Mouse (Mus musculus): ENCODE results near the gene Pdss1. TPM values are rescaled to one million over a fixed set of nuclear protein-coding genes. Genes with fewer than 3 reads are reported as not detected.
A peak's percentile ranks its signal among the peaks of the same experiment; 100 is the strongest.

Gene Pdss1
- total and polyA plus RNA-seq, 3 experiments = 35.1 to 42.1 TPM; not detected in 1

- Histone ChIP-seq H3K4me3 (ENCODE audit: control insufficient read depth in 1 of 2, insufficient read depth in 1 of 2, low read depth in 2 of 2, low read length in 2 of 2) (no peak overlapping the region; a peak in 1 of 4 replicates), H3K79me2 (ENCODE audit: control insufficient read depth, insufficient read depth, low read length, poor library complexity) (no peaks in the 10 kb centered on the region), H3K36me3 (ENCODE audit: control insufficient read depth in 1 of 2, insufficient read depth in 2 of 2, low read length in 2 of 2) (peaks cover 6 to 26% of the 10 kb centered on the region in 2 experiments), H3K9ac (ENCODE audit: control insufficient read depth, low read depth, low read length, poor library complexity, severe bottlenecking) (no peak overlapping the region), H3K9me3 (replicated peaks; ENCODE audit: insufficient read depth, low read length) (no peaks in the 10 kb centered on the region), H3K4me1 (ENCODE audit: control insufficient read depth in 1 of 2, insufficient read depth in 2 of 2, low read length in 2 of 2) (peaks cover 7 to 9% of the 10 kb centered on the region in 2 experiments), H3K27ac (ENCODE audit: control insufficient read depth, low read depth, low read length) (peak overlapping the region; percentile 54), H3K27me3 (ENCODE audit: control insufficient read depth in 1 of 2, insufficient read depth in 2 of 2, low read length in 2 of 2) (no peaks in the 10 kb centered on the region)
- DNase-seq (ENCODE audit: low read depth, low spot score) = peak; percentile 66
- TF ChIP-seq MYC (IDR thresholded peaks at IDR 0.05; ENCODE audit: low read depth, low read length) (no peak), MYB (IDR thresholded peaks at IDR 0.05; ENCODE audit: low read depth, low read length) (no peak), MAFK (IDR thresholded peaks at IDR 0.05; ENCODE audit: borderline replicate concordance, low read depth, low read length) (0 out of 2 replicates have a peak, but pooled peaks have one; percentile 28), MAZ (IDR thresholded peaks at IDR 0.05; ENCODE audit: low read depth, low read length) (no peak), ELF1 (IDR thresholded peaks at IDR 0.05; ENCODE audit: low read depth, low read length) (no peak), NELFE (IDR thresholded peaks at IDR 0.05; ENCODE audit: low read depth, low read length) (no peak), USF2 (IDR thresholded peaks at IDR 0.05; ENCODE audit: borderline replicate concordance in 1 of 2, insufficient read depth in 1 of 2, low read depth in 1 of 2, low read length in 2 of 2) (no peak), CTCF (IDR thresholded peaks at IDR 0.05 in 2 of 3, conservative IDR thresholded peaks at IDR 0.05 in 1 of 3; ENCODE audit: control insufficient read depth in 1 of 3, insufficient read depth in 1 of 3, low read depth in 2 of 3, low read length in 3 of 3, poor library complexity in 1 of 3, severe bottlenecking in 1 of 3) (no peak), ZC3H11A (IDR thresholded peaks at IDR 0.05; ENCODE audit: low read depth, low read length) (no peak), ETS1 (IDR thresholded peaks at IDR 0.05; ENCODE audit: low read depth, low read length) (peak; percentile 36; the same call in 1 of the 2 replicates), CHD2 (IDR thresholded peaks at IDR 0.05; ENCODE audit: low read length) (no peak), GATA1 (IDR thresholded peaks at IDR 0.05; ENCODE audit: low read depth, low read length) (peak; percentile 47; the same call in 1 of the 2 replicates), EP300 (IDR thresholded peaks at IDR 0.05; ENCODE audit: low read depth in 1 of 2, low read length in 2 of 2) (peak; percentile 27 to 58; a peak in 2 of 4 replicates), MXI1 (IDR thresholded peaks at IDR 0.05; ENCODE audit: low read depth, low read length) (no peak), CHD1 (IDR thresholded peaks at IDR 0.05; ENCODE audit: low read depth, low read length) (no peak), ZKSCAN1 (IDR thresholded peaks at IDR 0.05; ENCODE audit: low read depth, low read length) (no peak)
Observed at GRCm38 (mm10) chr2:22949956-22950355, 54.6 kb downstream of the Pdss1 start.

- Histone ChIP-seq H3K79me2 (ENCODE audit: control insufficient read depth, insufficient read depth, low read length, poor library complexity) (no peaks in the 10 kb centered on the region), H3K4me1 (ENCODE audit: control insufficient read depth in 1 of 2, insufficient read depth in 2 of 2, low read length in 2 of 2) (peaks cover 18 to 20% of the 10 kb centered on the region in 2 experiments), H3K4me3 (ENCODE audit: control insufficient read depth in 1 of 2, insufficient read depth in 1 of 2, low read depth in 2 of 2, low read length in 2 of 2) (no peak overlapping the region), H3K9ac (ENCODE audit: control insufficient read depth, low read depth, low read length, poor library complexity, severe bottlenecking) (no peak overlapping the region), H3K9me3 (replicated peaks; ENCODE audit: insufficient read depth, low read length) (no peaks in the 10 kb centered on the region), H3K27me3 (ENCODE audit: control insufficient read depth in 1 of 2, insufficient read depth in 2 of 2, low read length in 2 of 2) (no peaks in the 10 kb centered on the region), H3K27ac (ENCODE audit: control insufficient read depth, low read depth, low read length) (no peak overlapping the region), H3K36me3 (ENCODE audit: control insufficient read depth in 1 of 2, insufficient read depth in 2 of 2, low read length in 2 of 2) (peaks cover 0 to 32% of the 10 kb centered on the region in 2 experiments; a peak in 3 of 4 replicates)
- TF ChIP-seq ZMIZ1 (IDR thresholded peaks at IDR 0.05; ENCODE audit: low read depth, low read length) = no peak
- TF ChIP-seq ELF1 (IDR thresholded peaks at IDR 0.05; ENCODE audit: low read depth, low read length) = no peak
- no peak for TF ChIP-seq ZC3H11A (IDR thresholded peaks at IDR 0.05; ENCODE audit: low read depth, low read length)
- no peak for TF ChIP-seq USF1 (IDR thresholded peaks at IDR 0.05; ENCODE audit: low read depth, low read length)
- no peak for TF ChIP-seq MEF2A (IDR thresholded peaks at IDR 0.05; ENCODE audit: extremely low read depth, insufficient replicate concordance, low read depth, low read length, poor library complexity, severe bottlenecking)
- TF ChIP-seq NRF1 (IDR thresholded peaks at IDR 0.05; ENCODE audit: insufficient read depth, low read depth, low read length, poor library complexity, severe bottlenecking) = no peak
- no peak for TF ChIP-seq BHLHE40 (IDR thresholded peaks at IDR 0.05; ENCODE audit: borderline replicate concordance, low read depth, low read length)
- TF ChIP-seq MAX (IDR thresholded peaks at IDR 0.05; ENCODE audit: low read length) = no peak
- no peak for TF ChIP-seq ETS1 (IDR thresholded peaks at IDR 0.05; ENCODE audit: low read depth, low read length)
- TF ChIP-seq RCOR1 (IDR thresholded peaks at IDR 0.05; ENCODE audit: low read depth, low read length) = no peak
- no peak for TF ChIP-seq USF2 (IDR thresholded peaks at IDR 0.05; ENCODE audit: borderline replicate concordance in 1 of 2, insufficient read depth in 1 of 2, low read depth in 1 of 2, low read length in 2 of 2)
- TF ChIP-seq ZKSCAN1 (IDR thresholded peaks at IDR 0.05; ENCODE audit: low read depth, low read length) = no peak
- TF ChIP-seq POLR2AphosphoS5 (IDR thresholded peaks at IDR 0.05; ENCODE audit: borderline replicate concordance, low read depth, low read length) = no peak
- no peak for TF ChIP-seq MAZ (IDR thresholded peaks at IDR 0.05; ENCODE audit: low read depth, low read length)
- no peak for TF ChIP-seq JUND (IDR thresholded peaks at IDR 0.05; ENCODE audit: low read depth, low read length)
- TF ChIP-seq TCF12 (IDR thresholded peaks at IDR 0.05; ENCODE audit: low read depth, low read length) = no peak
- TF ChIP-seq CTCF (IDR thresholded peaks at IDR 0.05 in 2 of 3, conservative IDR thresholded peaks at IDR 0.05 in 1 of 3; ENCODE audit: control insufficient read depth in 1 of 3, insufficient read depth in 1 of 3, low read depth in 2 of 3, low read length in 3 of 3, poor library complexity in 1 of 3, severe bottlenecking in 1 of 3) = no peak
- TF ChIP-seq SIN3A (IDR thresholded peaks at IDR 0.05; ENCODE audit: low read length) = no peak
- TF ChIP-seq NELFE (IDR thresholded peaks at IDR 0.05; ENCODE audit: low read depth, low read length) = no peak
- TF ChIP-seq EP300 (IDR thresholded peaks at IDR 0.05; ENCODE audit: low read depth in 1 of 2, low read length in 2 of 2) = no peak
- DNase-seq (ENCODE audit: low read depth, low spot score) = no peak
Observed at GRCm38 (mm10) chr2:22954278-22954677, 59.0 kb downstream of the Pdss1 start.

Measured in MEL (cell line).